Mouse (Mus musculus): ENCODE measurements around the gene 9230102O04Rik. TPM values are rescaled to one million over a fixed set of nuclear protein-coding genes. Genes with fewer than 3 reads are reported as not detected.

Gene 9230102O04Rik
- polyA plus RNA-seq (2015; fragmentation: Nextera tagmentation; extraction: Ambion mirVana), result not detected in 2 replicates

GRCm38 (mm10) chr2:9888913-9889650 is at the start of gene 9230102O04Rik:
TSS of gene 9230102O04Rik (minus strand) at chr2:9889540.
- Histone ChIP-seq H3K36me3 (no peaks in the 10 kb centered on the region), H3K9me3 (no peaks in the 10 kb centered on the region), H3K4me3 (replicated peaks) (peak within 1 kb of the TSS; percentile 24; the same call in 1 of the 2 replicates), H3K4me2 (replicated peaks) (peak within 1 kb of the TSS; percentile 48), H3K27ac (no peak within 1 kb of the TSS), H3K9ac (no peak within 1 kb of the TSS), H3K4me1 (replicated peaks) (peaks cover 9% of the 10 kb centered on the region), H3K27me3 (replicated peaks) (peaks cover 87% of the 10 kb centered on the region)
- WGBS, result 1% methylated on average over 30 of the region's 30 CpGs
- ATAC-seq, result peak; percentile 85

- H3K27ac ChIP-seq, result no peak overlapping the region
- H3K4me1 ChIP-seq (replicated peaks), result no peaks in the 10 kb centered on the region
- ATAC-seq, result no peak
- H3K9ac ChIP-seq, result no peak overlapping the region
- H3K9me3 ChIP-seq, result no peaks in the 10 kb centered on the region
- no peak overlapping the region for H3K4me2 ChIP-seq (replicated peaks)
- 10% methylated on average over 1 of the region's 1 CpGs for WGBS
- no peaks in the 10 kb centered on the region for H3K27me3 ChIP-seq (replicated peaks)
- no peaks in the 10 kb centered on the region for H3K36me3 ChIP-seq
- H3K4me3 ChIP-seq (replicated peaks), result no peak overlapping the region
Observed at GRCm38 (mm10) chr2:9935965-9936364, 46.6 kb upstream of the 9230102O04Rik start.

GRCm38 (mm10) chr2:9926905-9927283 is 37.6 kb upstream of the 9230102O04Rik start:
- no peak overlapping the region for H3K9ac ChIP-seq
- ATAC-seq, result no peak

DNA sequence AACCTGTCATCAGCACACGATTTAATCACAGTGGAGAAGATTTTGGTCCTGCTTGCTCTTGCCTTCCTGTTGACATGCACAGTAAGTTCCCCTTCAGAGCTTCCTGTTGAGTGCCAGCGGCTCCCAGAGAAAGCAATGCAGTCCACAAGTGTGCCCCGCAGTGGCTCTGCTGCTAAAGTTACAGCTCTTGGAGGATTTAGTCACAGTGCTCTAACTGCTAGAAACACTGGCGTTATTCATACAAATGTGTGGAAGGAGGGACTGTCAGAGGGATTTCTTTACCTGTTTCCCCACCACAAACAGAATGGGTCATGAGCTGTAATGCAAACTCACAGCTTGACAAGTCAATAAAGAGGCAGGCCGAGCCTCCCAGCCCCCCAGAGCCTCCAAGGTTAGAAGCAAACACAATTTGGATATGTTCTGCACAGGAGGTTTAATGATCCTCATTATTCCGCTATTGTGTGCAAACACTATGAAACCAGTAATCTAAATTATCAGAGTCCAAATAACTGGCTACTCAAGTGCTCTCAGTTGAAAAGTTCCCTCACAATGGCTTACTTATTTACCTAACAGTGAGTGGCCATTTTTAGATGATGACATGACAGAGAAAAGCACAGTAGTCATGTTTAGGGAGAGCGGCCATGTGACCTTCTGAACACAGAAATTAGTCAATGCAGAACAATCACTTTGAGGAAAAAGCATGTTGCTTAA is 37.0 kb upstream of the 9230102O04Rik start:
- no peaks in the 10 kb centered on the region for H3K9me3 ChIP-seq
- no peak overlapping the region for H3K27ac ChIP-seq
- H3K4me1 ChIP-seq (replicated peaks), result no peaks in the 10 kb centered on the region
- no peak overlapping the region for H3K9ac ChIP-seq
- H3K27me3 ChIP-seq (replicated peaks), result no peaks in the 10 kb centered on the region
- H3K4me2 ChIP-seq (replicated peaks), result no peak overlapping the region
- no peaks in the 10 kb centered on the region for H3K36me3 ChIP-seq
- WGBS, result 41% methylated on average over 7 of the region's 7 CpGs
- ATAC-seq, result peak; percentile 49; the same call in 1 of the 2 replicates
- H3K4me3 ChIP-seq (replicated peaks), result no peak overlapping the region

More at GRCm38 (mm10) chr2:9926905-9927283, 37.6 kb upstream of the 9230102O04Rik start:
- Histone ChIP-seq H3K4me3 (replicated peaks) (no peak overlapping the region), H3K9me3 (no peaks in the 10 kb centered on the region), H3K4me1 (replicated peaks) (no peaks in the 10 kb centered on the region), H3K4me2 (replicated peaks) (no peak overlapping the region), H3K27ac (no peak overlapping the region), H3K27me3 (replicated peaks) (no peaks in the 10 kb centered on the region), H3K36me3 (no peaks in the 10 kb centered on the region)
- 69% methylated on average over 4 of the region's 4 CpGs for WGBS

- peak; percentile 95 for ATAC-seq
- H3K27me3 ChIP-seq (replicated peaks), result no peaks in the 10 kb centered on the region
- 68% methylated on average over 17 of the region's 17 CpGs for WGBS
- no peaks in the 10 kb centered on the region for H3K9me3 ChIP-seq
- H3K9ac ChIP-seq, result no peak overlapping the region
- 0 out of 2 replicates have a peak, but pooled peaks cover 4% of the 10 kb centered on the region for H3K4me1 ChIP-seq (replicated peaks)
- H3K4me2 ChIP-seq (replicated peaks), result peak overlapping the region; percentile 28
- H3K4me3 ChIP-seq (replicated peaks), result no peak overlapping the region
- peaks cover 5% of the 10 kb centered on the region; the same call in 1 of the 2 replicates for H3K36me3 ChIP-seq
- peak overlapping the region; percentile 28; the same call in 1 of the 2 replicates for H3K27ac ChIP-seq
Observed at GRCm38 (mm10) chr2:9918691-9919471, 29.5 kb upstream of the 9230102O04Rik start.

DNA sequence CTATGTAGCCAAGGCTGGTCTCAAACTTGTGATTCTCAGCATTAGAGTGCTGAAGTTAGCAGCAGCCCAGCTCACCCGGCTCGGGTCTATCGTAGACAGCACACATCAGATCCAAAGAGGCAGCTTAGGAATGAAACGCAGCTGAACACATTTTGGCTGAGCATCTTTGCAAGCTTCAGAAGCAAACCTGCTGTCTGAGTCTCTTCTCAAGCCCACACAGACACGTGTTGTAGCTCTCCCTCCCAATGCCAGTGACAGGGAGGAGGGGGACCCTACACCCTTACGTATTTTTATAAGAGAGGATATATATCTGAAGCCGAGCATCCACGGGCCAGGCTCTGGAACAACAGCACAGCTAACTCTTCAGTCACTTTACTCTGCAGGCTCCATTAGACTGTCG is 28.3 kb upstream of the 9230102O04Rik start:
- WGBS, result 87% methylated on average over 9 of the region's 9 CpGs
- ATAC-seq, result no peak

GRCm38 (mm10) chr2:9905995-9906394 is 16.7 kb upstream of the 9230102O04Rik start:
- WGBS, result 5% methylated on average over 11 of the region's 11 CpGs
- no peak overlapping the region for H3K9ac ChIP-seq
- H3K27me3 ChIP-seq (replicated peaks), result 0 out of 2 replicates have a peak, but pooled peaks cover 6% of the 10 kb centered on the region
- no peak for ATAC-seq
- H3K4me2 ChIP-seq (replicated peaks), result peak overlapping the region; percentile 47
- H3K4me1 ChIP-seq (replicated peaks), result 0 out of 2 replicates have a peak, but pooled peaks cover 2% of the 10 kb centered on the region
- H3K4me3 ChIP-seq (replicated peaks), result no peak overlapping the region
- H3K36me3 ChIP-seq, result no peaks in the 10 kb centered on the region
- no peaks in the 10 kb centered on the region for H3K9me3 ChIP-seq
- no peak overlapping the region for H3K27ac ChIP-seq

More for the DNA sequence above, 28.3 kb upstream of the 9230102O04Rik start:
- Histone ChIP-seq H3K9me3 (no peaks in the 10 kb centered on the region), H3K4me3 (replicated peaks) (no peak overlapping the region), H3K4me2 (replicated peaks) (no peak overlapping the region), H3K27ac (no peak overlapping the region), H3K9ac (no peak overlapping the region), H3K36me3 (peaks cover 5% of the 10 kb centered on the region; the same call in 1 of the 2 replicates), H3K27me3 (replicated peaks) (no peaks in the 10 kb centered on the region), H3K4me1 (replicated peaks) (0 out of 2 replicates have a peak, but pooled peaks cover 4% of the 10 kb centered on the region)

DNA sequence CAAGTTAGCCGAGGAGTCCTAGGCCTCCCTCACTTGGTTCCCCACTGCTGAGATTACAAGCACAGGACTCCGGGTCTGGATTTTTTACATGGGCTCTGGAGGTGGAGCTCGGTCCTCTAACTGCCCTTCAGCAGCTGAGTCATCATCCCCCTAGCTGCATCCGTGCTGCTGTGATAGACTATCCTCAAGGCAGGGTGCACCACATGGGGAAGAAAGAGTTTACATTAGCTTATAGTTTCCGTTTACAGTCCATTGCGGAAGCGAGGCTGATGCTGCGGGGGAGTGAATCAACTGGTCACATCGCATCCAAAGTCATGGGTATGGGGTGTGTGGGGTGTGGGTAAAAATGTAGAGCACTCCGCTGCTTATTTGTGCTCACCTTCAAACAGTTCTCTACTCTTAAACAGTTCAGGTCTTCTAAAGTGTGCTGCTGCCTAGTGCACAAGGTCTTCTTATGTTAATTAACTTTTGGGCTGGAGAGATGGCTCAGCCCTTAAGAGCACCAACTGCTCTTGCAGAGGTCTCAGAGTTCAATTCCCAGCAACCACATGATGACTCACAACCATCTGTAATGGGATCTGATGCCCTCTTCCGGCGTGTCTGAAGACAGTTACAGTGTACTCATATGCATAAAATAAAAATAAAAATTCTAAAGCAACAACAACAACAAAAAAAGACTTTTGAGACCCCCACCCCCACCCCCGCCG is 14.7 kb upstream of the 9230102O04Rik start:
- Histone ChIP-seq H3K4me1 (replicated peaks) (0 out of 2 replicates have a peak, but pooled peaks cover 2% of the 10 kb centered on the region), H3K9me3 (no peaks in the 10 kb centered on the region), H3K27me3 (replicated peaks) (peaks cover 17% of the 10 kb centered on the region), H3K36me3 (no peaks in the 10 kb centered on the region), H3K9ac (no peak overlapping the region), H3K4me2 (replicated peaks) (no peak overlapping the region), H3K27ac (no peak overlapping the region), H3K4me3 (replicated peaks) (no peak overlapping the region)
- no peak for ATAC-seq
- WGBS, result 52% methylated on average over 14 of the region's 14 CpGs

DNA sequence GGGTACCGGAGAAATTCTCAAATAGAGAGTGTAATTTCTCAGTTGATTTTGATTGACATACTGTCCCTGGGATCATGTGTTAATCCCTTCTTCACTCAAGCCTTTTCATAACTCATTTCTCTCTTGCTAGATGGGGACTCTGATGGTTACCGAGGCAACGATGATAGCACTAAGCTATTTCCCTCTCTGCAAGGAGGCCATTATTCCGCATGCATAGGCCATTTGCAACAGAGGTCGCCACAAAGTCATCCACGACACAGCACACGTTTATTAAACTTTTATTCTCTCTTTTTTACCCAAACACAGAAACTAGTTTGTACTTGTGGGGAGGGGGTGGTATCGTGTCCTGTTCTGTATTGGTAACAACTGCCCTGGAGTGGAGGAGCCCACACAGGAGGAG is 8.5 kb upstream of the 9230102O04Rik start:
- Histone ChIP-seq H3K4me2 (replicated peaks) (no peak overlapping the region), H3K27ac (no peak overlapping the region), H3K9ac (no peak overlapping the region), H3K4me1 (replicated peaks) (no peaks in the 10 kb centered on the region), H3K36me3 (no peaks in the 10 kb centered on the region), H3K27me3 (replicated peaks) (peaks cover 75% of the 10 kb centered on the region), H3K9me3 (no peaks in the 10 kb centered on the region), H3K4me3 (replicated peaks) (no peak overlapping the region)
- 12% methylated on average over 8 of the region's 8 CpGs for WGBS
- ATAC-seq, result no peak

DNA sequence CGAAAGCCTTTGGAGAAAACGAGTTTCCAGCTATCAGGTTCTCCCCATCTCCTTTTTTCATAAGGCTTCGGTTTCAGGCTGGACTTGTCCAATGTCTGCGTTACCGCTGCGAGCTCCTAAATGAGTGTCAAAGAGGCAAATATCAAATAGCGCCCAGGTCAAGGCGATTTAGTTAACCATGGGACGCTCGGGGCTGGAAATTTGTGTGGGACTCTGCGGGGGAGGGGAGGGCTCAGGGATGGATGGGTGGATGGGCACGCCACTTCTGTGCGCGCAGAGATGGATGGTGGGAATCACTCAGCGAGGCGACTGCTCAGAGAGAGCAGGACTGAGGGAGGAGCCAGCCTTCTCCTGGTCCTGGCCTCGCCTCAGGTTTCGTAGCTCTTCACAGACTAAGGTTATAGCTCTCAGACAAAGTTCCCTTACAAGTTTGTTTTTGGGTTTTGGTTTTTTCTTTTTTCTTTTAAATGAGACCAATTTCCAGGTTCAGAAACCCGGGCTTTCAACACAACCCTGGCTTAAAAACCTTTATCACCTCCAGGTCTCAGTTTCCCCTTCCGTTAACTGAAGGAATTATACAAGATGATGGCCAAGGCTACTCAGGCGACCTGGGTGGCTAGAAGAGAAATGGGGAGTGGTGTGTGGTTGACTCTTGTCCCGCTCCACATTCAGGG is 6.9 kb upstream of the 9230102O04Rik start:
- H3K4me1 ChIP-seq (replicated peaks), result no peaks in the 10 kb centered on the region
- no peak for ATAC-seq
- H3K4me2 ChIP-seq (replicated peaks), result 0 out of 2 replicates have a peak overlapping the region, but pooled peaks have one; percentile 9
- no peak overlapping the region for H3K4me3 ChIP-seq (replicated peaks)
- H3K9ac ChIP-seq, result no peak overlapping the region
- WGBS, result under 1% methylated on average over 22 of the region's 22 CpGs
- H3K27me3 ChIP-seq (replicated peaks), result peaks cover 84% of the 10 kb centered on the region
- H3K36me3 ChIP-seq, result no peaks in the 10 kb centered on the region
- no peaks in the 10 kb centered on the region for H3K9me3 ChIP-seq
- no peak overlapping the region for H3K27ac ChIP-seq
